Mouse (Mus musculus) ES-E14 (cell line): ENCODE results near the gene Yaf2. TPM values are rescaled to one million over a fixed set of nuclear protein-coding genes. Genes with fewer than 3 reads are reported as not detected.

ENCODE experiments used
- DNase-seq: peaks from one replicate; pipeline ENCODE4 v3.0.0-alpha.2; 2013; ENCODE audit warnings: low read depth, low spot score
- H3K27ac ChIP-seq: 2 replicates; pipeline ENCODE4 v1.5.1; 2012; ENCODE audit warnings: low read depth, mild to moderate bottlenecking, low read length, moderate library complexity, mixed read lengths; ENCODE audit not compliant: poor library complexity, insufficient read depth, severe bottlenecking
- H3K36me3 ChIP-seq: 2 replicates; pipeline ENCODE4 v1.6.1; 2012; ENCODE audit warnings: mild to moderate bottlenecking, low read length, moderate library complexity, mixed read lengths; ENCODE audit not compliant: control insufficient read depth, poor library complexity, insufficient read depth, severe bottlenecking
- H3K4me1 ChIP-seq, 2 experiments: fragments of 150-350 bp in 1 of 2; sonication (generic) in 1 of 2; 2 replicates each; pipeline ENCODE4 v1.6.1; 2012; ENCODE audit warnings: low read length in 2 of 2, mild to moderate bottlenecking in 1 of 2, mixed read lengths in 1 of 2; ENCODE audit not compliant: control insufficient read depth in 2 of 2, insufficient read depth in 2 of 2, poor library complexity in 1 of 2
- H3K4me3 ChIP-seq, 2 experiments: fragments of 150-350 bp in 1 of 2; sonication (generic) in 1 of 2; 2 replicates each; pipeline ENCODE4 v1.5.1; 2012; ENCODE audit warnings: low read length in 2 of 2, low read depth in 1 of 2, mild to moderate bottlenecking in 1 of 2, mixed read lengths in 1 of 2; ENCODE audit not compliant: insufficient read depth in 1 of 2, poor library complexity in 1 of 2, severe bottlenecking in 1 of 2
- H3K9ac ChIP-seq: 2 replicates; pipeline ENCODE4 v1.6.1; 2012; ENCODE audit warnings: low read depth, mild to moderate bottlenecking, low read length, mixed read lengths; ENCODE audit not compliant: poor library complexity, insufficient read depth, severe bottlenecking
- H3K9me3 ChIP-seq: fragments of 150-350 bp; sonication (generic); 2 replicates; pipeline ENCODE4 v1.6.1; 2012; ENCODE audit warnings: low read depth, mild to moderate bottlenecking, low read length; ENCODE audit not compliant: control insufficient read depth, insufficient read depth
- CHD2 ChIP-seq: IDR thresholded peaks from 2 replicates; pipeline ENCODE4 v1.6.1; 2014; ENCODE audit warnings: mild to moderate bottlenecking, low read depth, low read length, inconsistent platforms
- HCFC1 ChIP-seq: IDR thresholded peaks from 2 replicates; pipeline ENCODE4 v1.6.1; 2012; ENCODE audit warnings: low read length, inconsistent platforms, borderline replicate concordance; ENCODE audit not compliant: insufficient read depth
- MAFK ChIP-seq: IDR thresholded peaks from 2 replicates; pipeline ENCODE4 v1.6.1; 2014; ENCODE audit warnings: mild to moderate bottlenecking, low read depth, low read length, inconsistent platforms; ENCODE audit not compliant: insufficient read depth
- ZC3H11A ChIP-seq: IDR thresholded peaks from 2 replicates; pipeline ENCODE4 v1.6.1; 2012; ENCODE audit warnings: low read depth, mild to moderate bottlenecking, inconsistent platforms, low read length, borderline replicate concordance
- ZNF384 ChIP-seq: IDR thresholded peaks from 2 replicates; pipeline ENCODE4 v1.6.1; 2012; ENCODE audit warnings: low read depth, low read length, inconsistent platforms
- in situ Hi-C, 2 experiments: fragments of 600-800 bp; cut with MboI; formaldehyde crosslinking; loops; one replicate each; pipeline ENCODE4 v1.15.1; 2025; ENCODE audit warnings: low sequenced_read_pairs in 2 of 2, inconsistent platforms in 1 of 2; ENCODE audit not compliant: unreplicated experiment in 2 of 2
- total RNA-seq: library from RNA; depleted of rRNA; stranded (reverse); fragments of 300-350 nt; gene quantifications from 2 replicates; pipeline ENCODE4 v1.2.3, GENCODE M21; 2012

Yaf2 gene
- total RNA-seq, 1 experiment: 19.8 TPM

GRCm38 (mm10) chr15:93340630-93341379, 4.1 kb upstream of the Yaf2 start:
- TF ChIP-seq CHD2: no peak
- TF ChIP-seq MAFK: no peak
- TF ChIP-seq ZC3H11A: no peak
- no peak for TF ChIP-seq ZNF384
- no peak for TF ChIP-seq HCFC1
- no peaks in the 10 kb centered on the region for H3K4me1 ChIP-seq
- no peak overlapping the region for H3K9ac ChIP-seq
- no peak for DNase-seq
- in situ Hi-C loops: no loop called here
- H3K4me3 ChIP-seq: no peak overlapping the region
- no peaks in the 10 kb centered on the region for H3K9me3 ChIP-seq
- no peak overlapping the region for H3K27ac ChIP-seq
- no peaks in the 10 kb centered on the region for H3K36me3 ChIP-seq

DNA sequence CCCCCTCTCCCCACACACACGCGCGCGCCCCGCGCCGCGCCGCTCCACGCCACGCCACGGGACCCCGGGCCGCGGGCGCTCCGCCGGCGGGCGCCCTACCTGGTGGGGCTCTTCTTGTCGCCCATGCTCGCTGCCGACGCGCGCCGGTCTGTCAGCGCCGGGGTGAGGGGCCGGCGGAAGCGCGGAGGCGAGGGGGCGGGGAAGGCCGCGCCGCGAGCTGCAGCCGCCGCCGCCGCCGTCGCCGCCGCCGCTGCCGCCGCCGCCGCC, 144 bp downstream of the Yaf2 start:
- no peaks in the 10 kb centered on the region for H3K4me1 ChIP-seq
- TF ChIP-seq MAFK (no peak), HCFC1 (no peak), CHD2 (no peak), ZNF384 (no peak), ZC3H11A (no peak)
- no peak for DNase-seq
- H3K9ac ChIP-seq: peak overlapping the region; percentile 83
- peak overlapping the region; percentile 62 to 86; a peak in 3 of 4 replicates for H3K4me3 ChIP-seq
- no peaks in the 10 kb centered on the region for H3K36me3 ChIP-seq
- no peak overlapping the region for H3K27ac ChIP-seq
- in situ Hi-C loops: no loop called here
- H3K9me3 ChIP-seq: no peaks in the 10 kb centered on the region

DNA sequence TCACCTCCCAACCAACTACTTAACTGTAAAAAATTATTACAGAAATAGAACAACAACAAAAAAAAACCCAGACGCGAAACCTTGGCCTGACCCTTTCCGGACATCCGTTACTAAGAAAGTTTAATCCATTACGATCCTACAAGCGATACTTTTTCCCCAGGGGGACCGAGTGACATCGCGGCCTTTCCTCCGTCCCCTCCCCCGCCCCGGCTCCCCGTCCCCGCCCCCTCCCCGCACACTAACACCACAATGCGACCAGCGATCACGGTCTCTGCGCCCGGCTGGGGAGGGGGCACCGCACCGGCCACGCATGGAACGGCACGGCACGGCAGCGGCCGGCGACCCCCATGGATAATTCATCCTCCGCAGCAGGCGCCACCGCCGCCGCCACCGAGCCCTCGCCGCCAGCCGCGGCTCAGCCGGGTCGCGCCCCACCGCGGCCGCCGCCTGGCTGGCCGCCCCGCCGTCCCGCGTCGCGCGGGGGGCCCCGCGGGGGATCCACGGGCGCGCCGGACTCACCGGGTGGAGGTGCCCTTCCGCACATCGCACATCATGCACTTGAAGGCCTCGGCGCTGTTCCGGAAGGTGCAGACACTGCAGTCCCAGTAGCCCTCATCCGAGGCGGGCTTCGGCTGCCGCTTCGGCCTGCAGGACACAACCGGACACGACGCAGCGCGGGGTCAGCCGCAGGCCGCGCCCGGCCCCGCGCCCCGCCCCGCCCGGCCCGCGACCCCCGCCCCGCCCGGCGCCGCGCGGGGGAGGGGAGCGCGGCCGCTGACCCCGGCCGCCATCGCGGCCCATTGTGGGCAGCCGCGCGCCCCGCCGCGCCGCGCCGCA, 696 bp downstream of the Yaf2 start:
- Histone ChIP-seq H3K27ac (no peak overlapping the region), H3K36me3 (no peaks in the 10 kb centered on the region), H3K4me1 (no peaks in the 10 kb centered on the region), H3K9me3 (no peaks in the 10 kb centered on the region), H3K4me3 (peak overlapping the region; percentile 62 to 86), H3K9ac (peak overlapping the region; percentile 83)
- in situ Hi-C loops: no loop called here
- TF ChIP-seq ZC3H11A (no peak), CHD2 (no peak), HCFC1 (no peak), MAFK (no peak), ZNF384 (no peak)
- DNase-seq: no peak

DNA sequence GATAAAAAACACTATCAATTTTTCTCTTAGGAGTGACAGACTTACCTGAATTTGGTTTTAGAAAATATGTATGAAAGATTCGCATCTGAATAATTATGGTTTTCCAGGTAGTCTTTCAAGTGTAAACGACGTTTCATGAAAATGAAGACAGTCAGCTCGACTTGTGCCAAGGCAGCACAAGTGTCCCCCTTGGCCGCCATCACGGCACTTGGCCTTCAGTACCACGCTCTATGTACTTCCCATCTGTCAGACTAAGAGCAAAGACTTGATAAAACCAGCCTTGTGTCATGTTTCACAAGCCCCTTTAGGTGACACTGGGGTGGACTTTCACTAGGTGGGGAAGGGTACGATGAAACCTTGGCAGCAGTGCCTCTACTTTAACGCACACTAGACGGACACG, 5.5 kb downstream of the Yaf2 start:
- in situ Hi-C loops: no loop called here
- no peak overlapping the region for H3K4me3 ChIP-seq
- no peak overlapping the region for H3K9ac ChIP-seq
- H3K9me3 ChIP-seq: no peaks in the 10 kb centered on the region
- no peaks in the 10 kb centered on the region for H3K4me1 ChIP-seq
- no peak for DNase-seq
- H3K36me3 ChIP-seq: no peaks in the 10 kb centered on the region
- no peak for TF ChIP-seq ZNF384
- TF ChIP-seq MAFK: no peak
- TF ChIP-seq CHD2: no peak
- no peak for TF ChIP-seq HCFC1
- no peak for TF ChIP-seq ZC3H11A
- no peak overlapping the region for H3K27ac ChIP-seq
